Mouse (Mus musculus): ENCODE measurements around the gene Panx1.
A peak's percentile ranks its signal among the peaks of the same experiment; 100 is the strongest.

DNA sequence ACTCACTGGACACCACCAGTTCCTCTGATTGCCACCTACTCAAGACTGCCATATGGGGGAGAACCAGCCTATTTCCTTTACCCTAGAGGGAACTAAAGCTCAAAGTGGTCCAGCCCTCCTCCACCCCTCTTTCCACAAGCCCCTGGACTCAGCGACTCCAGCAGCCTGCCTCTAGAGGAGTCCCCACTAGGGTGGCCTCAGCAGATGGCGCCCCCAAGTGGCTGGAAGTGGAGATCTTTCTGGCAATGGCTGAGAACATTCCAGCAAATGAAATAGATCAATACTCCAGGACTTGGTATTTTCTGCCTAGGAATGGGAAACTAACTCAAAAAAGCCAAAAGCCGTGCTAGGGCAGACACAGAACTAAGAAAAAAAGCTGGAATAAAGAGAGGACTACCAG, 17.6 kb downstream of the Panx1 start:
- TF ChIP-seq EP300 (IDR thresholded peaks at IDR 0.05; ENCODE audit: low read length), result no peak
- no peak for TF ChIP-seq TCF12 (IDR thresholded peaks at IDR 0.05; ENCODE audit: low read depth, low read length)
- TF ChIP-seq JUND (conservative IDR thresholded peaks at IDR 0.05; ENCODE audit: low read depth, low read length), result no peak
- peak in 1 of 2 experiments; percentile 48; a peak in 2 of 4 replicates for TF ChIP-seq CTCF (conservative IDR thresholded peaks at IDR 0.05 in 1 of 2, IDR thresholded peaks at IDR 0.05 in 1 of 2; ENCODE audit: low read depth in 2 of 2, low read length in 2 of 2)
- no peak for TF ChIP-seq MAX (IDR thresholded peaks at IDR 0.05; ENCODE audit: low read length)
- TF ChIP-seq ZC3H11A (IDR thresholded peaks at IDR 0.05; ENCODE audit: low read depth, low read length), result no peak
- no peak for TF ChIP-seq KAT2A (IDR thresholded peaks at IDR 0.05; ENCODE audit: insufficient replicate concordance, low read length)
- no peak for TF ChIP-seq HCFC1 (IDR thresholded peaks at IDR 0.05; ENCODE audit: low read depth, low read length)
